Mouse (Mus musculus): Measurements from ENCODE around the gene Atp6v1c2.

GRCm38 (mm10) chr12:17360104-17360503, 30.9 kb upstream of the Atp6v1c2 start:
- TF ChIP-seq CTCF (IDR thresholded peaks at IDR 0.05; ENCODE audit: borderline replicate concordance, control insufficient read depth, extremely low read depth, insufficient read depth, low read length, poor library complexity) = no peak
- no peak for TF ChIP-seq POLR2A (IDR thresholded peaks at IDR 0.05; ENCODE audit: control insufficient read depth, extremely low read depth, insufficient read depth, low read length, poor library complexity)
